Mouse (Mus musculus) limb, embryonic 13.5 days (tissue): ENCODE results near the gene Atp5d. TPM values are rescaled to one million over a fixed set of nuclear protein-coding genes. Genes with fewer than 3 reads are reported as not detected.

Experiments
- ATAC-seq: fragments of 200-750 bp; cut with Nextera tagmentation; 2 replicates; pipeline ENCODE4 v1.8.0; 2017; ENCODE audit warnings: low read depth, moderate number of reproducible peaks, moderate TSS enrichment; ENCODE audit not compliant: low FRiP score
- H3K27ac ChIP-seq: fragments of 300-500 bp; sonication (generic); 2 replicates; pipeline ENCODE4 v1.5.1; 2015; ENCODE audit warnings: inconsistent platforms, mild to moderate bottlenecking, moderate library complexity
- H3K27me3 ChIP-seq: fragments of 300-500 bp; sonication (generic); 2 replicates; pipeline ENCODE4 v1.6.1; 2015; ENCODE audit warnings: mild to moderate bottlenecking, inconsistent platforms
- H3K36me3 ChIP-seq: fragments of 300-500 bp; sonication (generic); 2 replicates; pipeline ENCODE4 v1.6.1; 2015; ENCODE audit warnings: inconsistent platforms, mild to moderate bottlenecking, moderate library complexity
- H3K4me1 ChIP-seq: fragments of 300-500 bp; sonication (generic); 2 replicates; pipeline ENCODE4 v1.6.1; 2015; ENCODE audit warnings: inconsistent platforms
- H3K4me2 ChIP-seq: fragments of 300-500 bp; sonication (generic); replicated peaks from 2 replicates; pipeline ENCODE4 v1.6.1; 2015; ENCODE audit warnings: inconsistent platforms, mild to moderate bottlenecking, moderate library complexity
- H3K4me3 ChIP-seq: fragments of 300-500 bp; sonication (generic); 2 replicates; pipeline ENCODE4 v1.5.1; 2015; ENCODE audit warnings: moderate library complexity, mild to moderate bottlenecking, inconsistent platforms
- H3K9ac ChIP-seq: fragments of 300-500 bp; sonication (generic); 2 replicates; pipeline ENCODE4 v1.6.1; 2015; ENCODE audit warnings: mild to moderate bottlenecking, inconsistent platforms
- H3K9me3 ChIP-seq: fragments of 300-500 bp; sonication (generic); 2 replicates; pipeline ENCODE4 v1.6.1; 2016; ENCODE audit warnings: inconsistent platforms
- WGBS: fragments of 180-500 bp; shearing (Covaris S2); methylation state at CpG from one replicate; pipeline ENCODE4 v1.1.7; 2015; 5-methylcytosine and 5-hydroxymethylcytosine counted together
- polyA plus RNA-seq: library from polyadenylated mRNA; unstranded; fragments of >200 nt; fragmentation: Nextera tagmentation; extraction: Ambion mirVana; gene quantifications from 2 replicates; pipeline ENCODE4 v1.2.1, GENCODE M21; 2015

The Atp5d gene
- polyA plus RNA-seq, 1 experiment from 2014 or later, result 456 TPM

DNA sequence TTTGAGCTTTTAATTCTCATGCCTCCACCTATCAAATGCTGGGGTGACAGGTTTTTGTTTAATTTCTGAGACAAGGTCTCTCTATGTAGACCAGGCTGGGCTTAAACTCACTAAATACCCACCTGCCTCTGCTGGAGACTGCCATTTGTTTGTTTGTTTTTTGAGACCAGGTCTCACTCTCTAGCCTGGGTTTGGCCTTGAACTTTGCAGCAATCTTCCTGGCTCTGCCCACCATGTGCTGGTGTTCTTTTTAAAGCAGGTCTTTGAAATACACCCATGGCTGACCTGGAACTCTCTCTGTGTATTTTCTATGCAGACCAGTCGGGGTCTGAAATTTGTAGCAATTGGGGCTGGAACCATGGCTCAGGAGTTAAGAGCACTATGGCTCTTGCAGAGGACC, 2.8 kb upstream of the Atp5d start:
- Histone ChIP-seq H3K36me3 (peaks cover 53% of the 10 kb centered on the region), H3K9ac (no peak overlapping the region), H3K27ac (no peak overlapping the region), H3K9me3 (0 out of 2 replicates have a peak, but pooled peaks cover 5% of the 10 kb centered on the region), H3K4me3 (no peak overlapping the region), H3K4me1 (peaks cover 51% of the 10 kb centered on the region), H3K27me3 (peaks cover 61% of the 10 kb centered on the region), H3K4me2 (no peak overlapping the region)
- no peak for ATAC-seq
- 89% methylated on average over 1 of the region's 1 CpGs for WGBS

DNA sequence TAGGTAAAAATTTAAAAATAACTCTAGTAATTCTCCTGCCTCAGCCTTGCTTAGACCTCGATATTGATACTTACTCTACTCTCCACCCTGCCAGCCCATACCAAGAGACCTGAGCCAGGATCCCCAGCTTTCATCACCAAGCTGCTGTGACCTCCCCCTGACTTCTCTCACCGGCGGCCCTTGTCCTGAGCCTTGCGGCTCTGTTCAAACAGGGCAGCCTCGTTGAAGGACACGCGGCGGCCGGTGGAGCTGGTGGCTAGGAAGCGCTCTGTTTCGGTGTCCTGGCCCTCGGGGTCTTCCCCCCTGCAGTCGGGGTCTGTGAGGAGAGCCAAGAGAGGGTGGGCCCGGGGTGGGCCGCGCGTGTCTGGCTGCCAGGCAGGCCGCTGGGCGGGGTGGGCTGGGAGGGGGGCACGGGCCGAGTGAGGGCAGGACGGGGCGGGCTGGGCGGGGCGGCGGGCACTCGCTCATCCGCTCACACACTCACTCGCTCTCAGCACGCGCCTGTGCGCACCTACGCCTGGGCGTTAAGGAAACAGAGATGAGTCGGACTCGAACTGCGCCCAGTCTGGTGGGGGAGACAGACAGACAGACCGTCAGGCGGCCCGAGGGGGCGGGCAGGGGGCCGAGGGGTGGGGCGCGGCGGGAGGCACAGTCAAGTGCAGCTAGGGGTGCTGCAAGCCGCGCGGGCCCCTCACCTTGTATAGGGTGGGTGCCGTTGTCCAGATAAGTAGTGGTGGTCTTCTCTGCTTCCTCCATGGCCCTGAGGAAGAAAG, 2.1 kb upstream of the Atp5d start:
- Histone ChIP-seq H3K4me3 (peak overlapping the region; percentile 62), H3K4me1 (peaks cover 52% of the 10 kb centered on the region), H3K27ac (no peak overlapping the region), H3K9me3 (0 out of 2 replicates have a peak, but pooled peaks cover 5% of the 10 kb centered on the region), H3K9ac (peak overlapping the region; percentile 82), H3K36me3 (peaks cover 46% of the 10 kb centered on the region), H3K4me2 (peak overlapping the region; percentile 99), H3K27me3 (peaks cover 54% of the 10 kb centered on the region)
- WGBS, result 16% methylated on average over 49 of the region's 49 CpGs
- no peak for ATAC-seq

DNA sequence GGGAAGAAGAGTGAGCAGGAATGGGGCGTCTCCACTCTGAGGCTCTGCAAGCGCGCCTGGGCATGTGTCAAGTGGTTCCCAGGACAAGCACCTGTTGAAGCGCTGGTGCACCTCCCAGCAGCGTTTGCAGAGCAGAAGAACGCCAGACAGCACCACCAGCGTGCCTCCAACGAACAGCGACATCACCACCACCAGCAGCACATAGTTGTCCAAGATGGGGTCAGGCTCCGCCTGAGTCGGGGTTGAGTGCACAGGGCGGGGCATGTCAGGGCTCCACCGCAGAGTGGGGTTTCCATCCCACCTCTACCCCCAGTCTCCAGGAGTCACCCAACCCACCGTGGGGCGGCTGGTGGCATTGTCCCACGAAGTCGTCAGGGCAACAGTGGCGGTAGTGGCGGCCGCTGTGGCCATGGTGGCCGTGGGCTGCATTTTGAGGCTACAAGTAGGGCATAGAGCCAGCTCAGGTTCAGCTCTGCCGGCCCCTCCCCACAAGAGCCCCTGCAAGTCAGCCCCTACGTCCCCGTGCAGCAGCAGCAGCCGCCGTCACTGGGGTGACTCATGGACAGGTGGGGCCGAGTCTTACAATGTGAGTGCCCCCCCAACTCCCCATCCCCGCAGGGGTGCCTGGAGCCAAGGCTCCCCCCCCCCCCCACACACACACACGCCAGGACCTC, 1.3 kb upstream of the Atp5d start:
- WGBS, result 4% methylated on average over 27 of the region's 29 CpGs
- ATAC-seq, result no peak
- H3K4me1 ChIP-seq, result peaks cover 51% of the 10 kb centered on the region

DNA sequence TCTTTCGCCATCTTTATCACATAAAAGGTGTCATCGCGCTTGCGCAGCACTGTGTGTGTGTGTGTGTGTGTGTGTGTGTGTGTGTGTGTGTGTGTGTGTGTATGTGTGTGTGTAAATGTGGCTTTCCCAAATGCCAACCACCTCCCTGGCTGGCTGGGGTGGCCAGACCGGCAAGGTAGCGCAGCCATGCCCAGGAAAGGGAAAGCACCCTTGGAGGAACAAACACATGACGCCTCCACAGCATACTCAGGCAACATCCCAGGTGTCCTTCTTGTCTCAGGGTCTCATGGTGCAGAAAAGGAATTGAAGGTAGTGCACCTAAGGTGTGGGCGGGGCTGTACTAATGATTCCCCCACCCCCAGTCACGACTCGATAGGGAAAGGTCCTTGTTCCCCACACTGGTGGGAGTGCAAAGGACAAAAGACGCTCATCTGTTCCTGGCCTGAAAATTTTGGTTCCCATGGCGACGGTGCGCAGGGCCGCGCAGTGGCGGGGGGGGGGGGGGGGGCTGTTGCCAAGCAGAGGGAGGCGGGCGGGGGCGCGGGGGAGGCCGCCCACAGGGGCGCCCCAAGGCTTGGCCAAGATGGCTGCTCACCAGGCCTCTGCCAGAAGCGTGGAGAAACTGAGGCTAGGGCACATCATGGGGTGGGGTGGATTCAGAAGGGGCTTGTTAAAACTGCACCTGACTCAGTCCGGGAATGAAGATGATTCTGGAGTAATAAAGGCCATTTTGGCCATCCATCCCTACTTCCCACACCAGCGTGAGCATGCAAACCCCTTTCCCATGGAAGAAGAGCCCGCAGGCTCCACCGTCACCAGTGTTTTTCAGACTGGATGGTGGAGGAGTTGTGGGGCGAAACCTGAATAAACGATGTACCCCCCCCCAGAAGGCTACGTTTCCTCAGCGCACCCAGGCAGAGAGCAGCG, 543 bp upstream of the Atp5d start:
- H3K9me3 ChIP-seq, result 0 out of 2 replicates have a peak, but pooled peaks cover 5% of the 10 kb centered on the region
- H3K4me2 ChIP-seq, result peak overlapping the region; percentile 99
- H3K27ac ChIP-seq, result no peak overlapping the region; the same call in 1 of the 2 replicates
- peak overlapping the region; percentile 82 for H3K9ac ChIP-seq
- WGBS, result 2% methylated on average over 24 of the region's 33 CpGs
- peak overlapping the region; percentile 62 for H3K4me3 ChIP-seq
- peaks cover 54% of the 10 kb centered on the region for H3K4me1 ChIP-seq
- peaks cover 31% of the 10 kb centered on the region for H3K36me3 ChIP-seq
- no peak for ATAC-seq
- peaks cover 49% of the 10 kb centered on the region for H3K27me3 ChIP-seq

More for the DNA sequence above, 1.3 kb upstream of the Atp5d start:
- Histone ChIP-seq H3K27me3 (peaks cover 51% of the 10 kb centered on the region), H3K9ac (peak overlapping the region; percentile 82), H3K9me3 (0 out of 2 replicates have a peak, but pooled peaks cover 5% of the 10 kb centered on the region), H3K4me2 (peak overlapping the region; percentile 99), H3K36me3 (peaks cover 39% of the 10 kb centered on the region), H3K27ac (no peak overlapping the region), H3K4me3 (peak overlapping the region; percentile 62)

DNA sequence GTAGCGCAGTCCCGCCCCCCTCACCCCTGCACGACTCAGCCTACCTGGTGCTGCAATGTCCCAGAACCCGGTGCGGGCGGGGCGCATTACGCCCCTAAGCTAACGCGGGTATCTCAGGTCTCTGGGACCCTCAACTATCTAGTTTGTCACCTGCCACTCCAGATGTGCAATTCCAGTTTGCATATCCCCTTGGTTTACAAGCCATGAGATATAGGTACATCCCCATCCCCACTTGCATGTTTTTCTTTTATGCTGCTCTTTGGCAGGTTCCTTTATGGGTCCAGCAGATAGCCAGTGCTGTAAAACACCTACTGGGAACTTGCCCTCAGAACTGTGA, 975 bp downstream of the Atp5d start:
- ATAC-seq, result peak; percentile 3; the same call in 1 of the 2 replicates
- H3K27me3 ChIP-seq, result peaks cover 49% of the 10 kb centered on the region
- peaks cover 61% of the 10 kb centered on the region for H3K4me1 ChIP-seq
- peaks cover 28% of the 10 kb centered on the region for H3K36me3 ChIP-seq
- WGBS, result 1% methylated on average over 10 of the region's 10 CpGs
- H3K9ac ChIP-seq, result peak overlapping the region; percentile 82
- 0 out of 2 replicates have a peak overlapping the region, but pooled peaks have one; percentile 28 for H3K27ac ChIP-seq
- H3K4me2 ChIP-seq, result peak overlapping the region; percentile 99
- H3K4me3 ChIP-seq, result peak overlapping the region; percentile 62
- H3K9me3 ChIP-seq, result 0 out of 2 replicates have a peak, but pooled peaks cover 5% of the 10 kb centered on the region

DNA sequence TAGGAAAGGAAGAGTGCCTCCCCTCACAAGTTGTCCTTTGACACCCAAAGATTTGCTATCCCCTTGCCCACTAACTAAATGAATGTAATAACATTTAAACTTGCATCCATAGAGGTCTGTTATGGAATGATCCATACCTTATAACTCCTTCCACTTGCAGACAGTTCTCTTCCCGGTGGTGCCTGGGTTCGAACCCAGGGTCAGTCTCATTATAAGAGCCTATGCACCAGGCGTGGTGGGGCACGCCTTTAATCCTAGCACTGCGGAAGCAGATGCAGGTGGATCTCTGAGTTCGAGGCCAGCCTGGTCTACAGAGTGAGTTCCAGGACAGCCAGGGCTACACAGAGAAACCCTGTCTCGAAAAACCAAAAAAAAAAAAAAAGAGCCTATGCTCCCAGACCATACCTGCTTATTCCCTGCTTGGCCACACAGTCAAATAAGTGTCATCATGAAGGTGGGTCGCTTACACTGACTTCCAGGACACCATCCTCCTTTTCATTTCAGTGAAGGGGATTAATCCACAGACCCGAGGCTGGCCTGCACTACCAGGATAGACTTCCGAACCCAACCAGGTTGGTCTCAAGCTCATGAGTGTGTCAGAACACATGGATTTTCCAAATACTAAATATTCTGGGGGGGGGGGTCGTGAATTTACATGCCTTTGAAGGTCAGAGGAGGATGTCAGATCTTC, 1.7 kb downstream of the Atp5d start:
- Histone ChIP-seq H3K4me3 (0 out of 2 replicates have a peak overlapping the region, but pooled peaks have one; percentile 81), H3K36me3 (peaks cover 29% of the 10 kb centered on the region), H3K4me1 (peaks cover 64% of the 10 kb centered on the region), H3K9ac (no peak overlapping the region), H3K27me3 (peaks cover 45% of the 10 kb centered on the region), H3K27ac (no peak overlapping the region), H3K4me2 (peak overlapping the region; percentile 99; the same call in 1 of the 2 replicates), H3K9me3 (0 out of 2 replicates have a peak, but pooled peaks cover 5% of the 10 kb centered on the region)
- WGBS, result 76% methylated on average over 11 of the region's 11 CpGs
- ATAC-seq, result no peak

DNA sequence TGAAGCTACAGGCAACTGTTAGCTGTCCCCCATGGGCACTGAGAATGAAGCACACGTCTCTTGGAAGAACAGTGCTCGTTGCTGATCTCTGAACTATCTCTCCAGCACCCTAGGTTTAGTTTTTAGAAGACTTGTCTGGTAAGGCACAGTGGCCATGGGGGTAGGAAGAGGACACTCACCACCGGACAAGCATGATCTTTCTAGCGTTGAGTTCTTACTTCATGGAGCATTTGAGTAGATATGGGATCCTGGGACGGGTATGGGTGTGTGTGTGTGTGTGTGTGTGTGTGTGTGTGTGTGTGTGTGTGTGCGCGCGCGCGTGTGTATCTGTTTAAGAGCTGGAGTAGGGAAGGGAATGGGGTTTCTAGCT, 2.2 kb downstream of the Atp5d start, which contains the start of gene Cbarp:
Gene Cbarp, minus strand, starts transcription at position 170 of the 370 bp plus-strand sequence.
- H3K27me3 ChIP-seq, result peaks cover 39% of the 10 kb centered on the region
- WGBS, result 70% methylated on average over 10 of the region's 10 CpGs
- H3K9me3 ChIP-seq, result 0 out of 2 replicates have a peak, but pooled peaks cover 5% of the 10 kb centered on the region
- H3K9ac ChIP-seq, result peak within 1 kb of the TSS; percentile 58
- H3K4me1 ChIP-seq, result peaks cover 68% of the 10 kb centered on the region
- ATAC-seq, result no peak
- peak within 1 kb of the TSS; percentile 81 for H3K4me3 ChIP-seq
- peak within 1 kb of the TSS; percentile 74 for H3K27ac ChIP-seq
- peak within 1 kb of the TSS; percentile 99 for H3K4me2 ChIP-seq
- peaks cover 31% of the 10 kb centered on the region for H3K36me3 ChIP-seq

DNA sequence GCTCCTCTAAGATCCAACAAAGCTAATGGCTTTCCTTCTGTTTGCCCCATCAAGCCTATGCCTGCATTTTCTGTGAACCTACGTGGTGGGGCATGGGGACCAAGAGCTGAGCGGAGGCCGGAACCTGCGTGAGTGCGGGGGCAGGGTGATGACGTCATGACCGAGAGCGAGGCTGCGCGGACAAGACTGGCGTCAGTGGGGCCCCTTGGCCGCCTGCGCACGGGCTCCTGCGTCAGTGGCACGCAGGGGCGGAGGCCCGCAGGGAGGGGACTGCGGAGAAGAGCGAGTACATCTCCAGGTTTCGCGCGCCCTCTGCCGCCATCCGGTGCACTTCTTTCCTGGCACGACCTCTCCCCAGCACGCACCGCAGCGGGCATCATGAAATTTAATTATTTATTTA, 2.8 kb downstream of the Atp5d start:
- Histone ChIP-seq H3K4me3 (peak overlapping the region; percentile 81), H3K27me3 (peaks cover 34% of the 10 kb centered on the region), H3K4me2 (peak overlapping the region; percentile 96), H3K9me3 (no peaks in the 10 kb centered on the region), H3K4me1 (peaks cover 73% of the 10 kb centered on the region), H3K36me3 (peaks cover 31% of the 10 kb centered on the region), H3K27ac (peak overlapping the region; percentile 74), H3K9ac (peak overlapping the region; percentile 58)
- peak; percentile 58 for ATAC-seq
- WGBS, result under 1% methylated on average over 29 of the region's 29 CpGs

DNA sequence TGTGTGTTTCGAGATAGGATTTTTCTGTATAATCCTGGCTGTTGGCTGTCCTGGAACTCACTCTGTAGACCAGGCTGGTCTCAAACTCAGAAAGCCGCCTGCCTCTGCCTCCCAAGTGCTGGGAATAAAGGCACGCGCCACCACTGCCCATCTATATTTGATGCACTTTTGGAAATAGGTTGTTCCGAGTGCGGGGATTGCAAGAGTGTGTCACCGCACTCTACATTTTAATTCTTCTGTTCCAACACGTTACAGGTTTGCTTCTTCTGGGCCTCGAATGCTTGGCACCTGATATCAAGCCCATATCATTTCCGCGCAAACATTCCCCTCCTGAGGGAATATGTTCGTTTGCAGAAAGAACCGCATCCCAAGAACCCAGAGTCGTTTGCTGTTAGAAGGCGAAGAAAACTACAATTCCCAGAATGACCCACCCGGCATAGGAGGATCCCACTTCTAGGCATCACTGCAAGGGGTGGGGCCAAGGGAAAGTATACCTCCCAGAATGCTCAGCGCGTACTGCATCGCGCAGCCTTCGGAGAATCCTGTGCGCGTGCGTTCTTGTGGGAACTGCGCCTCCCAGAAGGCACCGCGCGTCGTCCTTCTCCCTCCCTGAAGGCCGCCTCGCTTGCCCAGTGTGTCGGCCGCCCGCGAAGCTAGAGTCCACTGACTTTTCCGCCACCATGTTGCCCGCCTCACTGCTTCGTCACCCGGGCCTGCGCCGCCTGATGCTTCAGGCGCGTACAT, 3.5 kb downstream of the Atp5d start:
- peak overlapping the region; percentile 77 for H3K27ac ChIP-seq
- no peaks in the 10 kb centered on the region for H3K9me3 ChIP-seq
- peaks cover 73% of the 10 kb centered on the region for H3K4me1 ChIP-seq
- H3K27me3 ChIP-seq, result peaks cover 26% of the 10 kb centered on the region
- peak overlapping the region; percentile 81 for H3K4me3 ChIP-seq
- H3K36me3 ChIP-seq, result peaks cover 37% of the 10 kb centered on the region
- peak overlapping the region; percentile 96 for H3K4me2 ChIP-seq
- peak; percentile 86 for ATAC-seq
- H3K9ac ChIP-seq, result peak overlapping the region; percentile 94
- 1% methylated on average over 43 of the region's 43 CpGs for WGBS

DNA sequence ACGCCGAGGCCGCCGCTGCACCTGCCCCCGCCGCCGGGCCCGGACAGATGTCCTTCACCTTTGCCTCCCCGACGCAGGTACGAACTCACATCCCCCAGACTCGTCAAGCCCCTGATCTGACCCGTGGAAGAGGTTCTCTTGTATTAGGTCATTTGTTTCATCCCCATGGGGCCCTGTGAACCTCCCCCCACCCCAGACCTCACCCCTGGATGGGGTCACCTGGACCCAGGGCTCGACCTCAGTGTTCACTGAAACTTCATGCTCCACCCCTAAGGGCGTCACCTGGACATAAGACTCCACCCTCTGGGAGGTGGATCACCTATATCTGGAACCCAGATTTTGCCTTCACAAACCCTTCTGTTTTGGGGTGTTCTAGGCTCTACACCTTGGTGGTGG, 4.1 kb downstream of the Atp5d start:
- H3K4me2 ChIP-seq, result peak overlapping the region; percentile 96
- peak overlapping the region; percentile 77 for H3K27ac ChIP-seq
- ATAC-seq, result no peak
- no peaks in the 10 kb centered on the region for H3K9me3 ChIP-seq
- under 1% methylated on average over 15 of the region's 15 CpGs for WGBS
- peaks cover 21% of the 10 kb centered on the region for H3K27me3 ChIP-seq
- peak overlapping the region; percentile 94 for H3K9ac ChIP-seq
- peaks cover 73% of the 10 kb centered on the region for H3K4me1 ChIP-seq
- H3K36me3 ChIP-seq, result peaks cover 37% of the 10 kb centered on the region
- H3K4me3 ChIP-seq, result peak overlapping the region; percentile 81
